Mouse (Mus musculus) activated CD4-positive, CD25-positive, alpha-beta regulatory T cell, adult 4 months (primary cell): Measurements from ENCODE around the gene Inhbe. TPM values are rescaled to one million over a fixed set of nuclear protein-coding genes. Genes with fewer than 3 reads are reported as not detected.

ENCODE experiments used
- ATAC-seq: one replicate; pipeline ENCODE4 v1.8.0; 2017
- polyA plus RNA-seq, 2 experiments: library from polyadenylated mRNA; unstranded; fragments of 100-300 nt; shearing (Covaris generic); gene quantifications; one replicate each; pipeline ENCODE4 v1.2.1; 2017

Gene Inhbe
- polyA plus RNA-seq, 2 experiments from 2014 or later: 0.07 TPM; not detected in 1

GRCm38 (mm10) chr10:127343029-127343428, 11.2 kb downstream of the Inhbe start:
- ATAC-seq: no peak

GRCm38 (mm10) chr10:127341891-127342639, 12.1 kb downstream of the Inhbe start, which contains the start of gene Gli1:
Gli1 (minus strand) TSS chr10:127341974.
- ATAC-seq: peak; percentile 63

DNA sequence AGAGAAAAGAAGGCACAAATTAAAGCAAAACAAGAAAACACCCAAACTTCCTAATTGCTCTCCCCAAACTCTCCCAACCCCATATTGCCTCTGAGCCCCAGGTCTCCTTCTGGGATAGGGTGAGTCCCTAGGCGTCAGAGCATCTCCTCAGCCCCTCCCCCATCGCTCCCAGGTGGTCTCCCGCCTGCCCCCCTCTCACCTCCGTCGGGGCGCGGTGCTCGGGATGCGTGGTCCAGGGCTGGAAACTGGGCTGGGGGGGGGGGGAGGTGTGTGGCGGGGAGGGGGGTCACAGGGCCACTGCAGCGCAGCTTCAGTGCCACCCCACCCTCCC, 12.9 kb downstream of the Inhbe start:
- ATAC-seq: no peak

GRCm38 (mm10) chr10:127340577-127341359, 13.4 kb downstream of the Inhbe start:
- no peak for ATAC-seq

DNA sequence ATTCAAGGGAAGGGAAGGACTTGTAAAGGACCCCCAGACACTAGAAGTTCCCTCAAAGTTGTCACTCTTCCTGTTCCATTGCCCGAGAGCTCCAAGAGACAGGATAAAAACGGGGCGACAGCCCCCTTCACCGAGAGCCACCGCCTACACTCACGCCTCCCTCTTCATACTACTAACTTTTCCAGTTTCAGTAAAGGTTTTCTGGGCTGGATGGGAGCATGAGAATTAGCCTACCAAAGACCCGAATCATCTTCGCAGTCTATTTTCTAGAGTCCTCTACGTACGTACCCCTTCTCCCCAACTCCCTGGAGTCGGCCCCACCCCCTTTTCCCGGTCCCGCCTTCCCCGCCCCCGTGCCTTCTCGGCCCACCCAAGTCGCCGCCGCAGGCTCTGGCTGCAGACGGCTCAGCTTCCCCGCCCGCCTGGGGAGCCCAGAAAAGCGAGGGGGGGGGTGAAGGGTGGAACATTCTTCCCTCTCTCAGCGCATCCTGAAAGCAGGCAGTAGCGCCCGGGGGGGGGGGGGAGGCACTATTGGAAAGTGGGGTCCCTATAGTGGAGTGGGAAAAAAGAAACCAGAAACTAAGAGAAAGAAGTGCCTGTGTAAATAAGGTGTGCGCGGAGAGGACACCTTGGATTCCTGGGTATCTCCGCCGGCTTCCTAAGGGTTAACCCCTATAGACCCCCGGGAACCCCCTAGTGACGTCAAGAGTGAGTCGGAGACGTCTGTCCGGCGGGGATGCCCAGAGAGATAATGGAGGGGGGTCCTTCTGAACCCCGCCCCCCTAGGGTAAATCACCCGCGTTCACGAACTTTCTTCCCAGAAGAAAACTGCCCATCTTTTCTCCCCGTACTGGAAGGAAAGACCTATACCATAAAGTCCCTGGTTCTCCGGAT, 14.3 kb downstream of the Inhbe start:
- no peak for ATAC-seq

- ATAC-seq: peak; percentile 79
Observed at GRCm38 (mm10) chr10:127338930-127339682, 15.1 kb downstream of the Inhbe start.

DNA sequence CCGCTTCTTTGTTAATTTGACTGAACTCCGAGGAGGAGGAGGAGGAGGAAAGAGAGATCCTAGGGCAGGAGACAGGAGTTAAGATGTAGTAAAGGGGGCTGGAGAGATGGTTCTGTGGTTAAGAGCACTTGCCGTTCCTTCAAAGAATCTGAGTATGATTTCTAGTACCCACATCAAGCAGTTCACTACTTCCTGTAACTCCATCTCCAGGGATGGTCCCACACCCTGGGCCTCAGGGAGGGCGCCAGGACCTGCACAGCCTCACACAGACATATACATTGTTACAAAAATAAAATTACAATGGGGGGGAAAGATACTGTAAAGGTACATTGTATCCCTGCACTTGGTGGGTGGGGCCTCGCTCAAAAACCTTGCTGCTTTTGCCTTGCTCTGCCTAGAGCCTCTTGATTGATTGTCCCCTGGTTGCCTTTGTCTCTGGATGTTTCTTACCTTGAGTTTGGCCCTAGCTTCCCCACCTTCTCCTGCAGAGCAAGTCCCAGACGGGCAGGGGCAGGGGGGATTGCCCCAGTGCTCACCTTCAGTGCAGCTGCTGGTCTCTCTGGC, 16.6 kb downstream of the Inhbe start:
- peak; percentile 22 for ATAC-seq

DNA sequence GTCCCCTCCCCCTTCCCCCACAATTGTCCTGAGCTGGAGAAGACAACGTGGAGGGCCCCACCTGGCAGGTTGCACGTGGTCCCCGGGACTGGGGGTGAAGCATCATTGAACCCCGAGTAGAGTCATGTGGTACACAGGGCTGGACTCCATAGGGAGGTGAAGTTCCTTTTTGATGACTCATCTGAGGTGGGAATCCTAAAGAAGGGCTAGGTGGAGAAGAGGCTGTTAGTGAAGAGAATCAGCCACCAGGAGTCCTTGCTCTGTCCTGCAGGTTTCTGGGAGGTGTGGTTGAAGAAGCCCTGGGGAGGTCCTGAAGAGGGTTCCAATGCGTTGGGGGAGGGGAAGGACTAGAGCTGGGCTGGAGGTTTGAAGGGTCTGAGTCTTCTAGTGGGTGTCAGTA, 17.3 kb downstream of the Inhbe start:
- no peak for ATAC-seq

- ATAC-seq: no peak
Observed at GRCm38 (mm10) chr10:127335271-127335670, 18.9 kb downstream of the Inhbe start.

GRCm38 (mm10) chr10:127333152-127333551, 21.1 kb downstream of the Inhbe start:
- no peak for ATAC-seq

DNA sequence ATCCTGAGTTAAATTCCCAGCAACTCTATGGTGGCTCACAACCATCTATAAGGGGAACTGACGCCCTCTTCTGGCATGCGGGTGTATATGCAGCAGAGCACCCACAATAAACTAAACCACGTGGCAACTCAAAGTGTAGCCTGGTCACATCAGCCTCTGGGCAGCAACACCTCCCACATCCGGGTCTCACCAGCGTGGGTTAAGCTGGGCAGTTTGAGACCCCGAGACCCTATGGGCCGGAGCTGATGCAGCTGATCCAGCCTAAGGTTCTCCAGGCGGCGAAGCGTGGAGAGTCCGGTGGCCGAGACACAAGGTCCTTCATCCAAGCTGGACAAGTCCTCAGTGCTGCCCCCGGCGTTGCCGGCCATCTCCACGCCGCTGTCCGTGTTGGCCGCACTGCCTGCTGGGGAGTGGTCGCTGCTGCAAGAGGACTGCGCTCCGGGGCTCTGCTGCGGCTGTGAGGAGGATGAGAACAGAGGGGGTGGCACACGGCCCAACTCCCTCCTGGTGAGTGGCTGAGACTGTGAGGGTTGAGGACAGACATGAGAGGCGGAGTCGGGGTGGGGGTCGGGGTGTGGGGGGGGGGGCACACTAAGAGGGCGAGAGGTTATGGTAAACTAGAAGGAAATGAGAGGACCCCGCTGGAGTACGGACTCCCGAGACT, 21.9 kb downstream of the Inhbe start:
- peak; percentile 24 for ATAC-seq

- ATAC-seq: no peak
Observed at GRCm38 (mm10) chr10:127330212-127330611, 24.0 kb downstream of the Inhbe start.

DNA sequence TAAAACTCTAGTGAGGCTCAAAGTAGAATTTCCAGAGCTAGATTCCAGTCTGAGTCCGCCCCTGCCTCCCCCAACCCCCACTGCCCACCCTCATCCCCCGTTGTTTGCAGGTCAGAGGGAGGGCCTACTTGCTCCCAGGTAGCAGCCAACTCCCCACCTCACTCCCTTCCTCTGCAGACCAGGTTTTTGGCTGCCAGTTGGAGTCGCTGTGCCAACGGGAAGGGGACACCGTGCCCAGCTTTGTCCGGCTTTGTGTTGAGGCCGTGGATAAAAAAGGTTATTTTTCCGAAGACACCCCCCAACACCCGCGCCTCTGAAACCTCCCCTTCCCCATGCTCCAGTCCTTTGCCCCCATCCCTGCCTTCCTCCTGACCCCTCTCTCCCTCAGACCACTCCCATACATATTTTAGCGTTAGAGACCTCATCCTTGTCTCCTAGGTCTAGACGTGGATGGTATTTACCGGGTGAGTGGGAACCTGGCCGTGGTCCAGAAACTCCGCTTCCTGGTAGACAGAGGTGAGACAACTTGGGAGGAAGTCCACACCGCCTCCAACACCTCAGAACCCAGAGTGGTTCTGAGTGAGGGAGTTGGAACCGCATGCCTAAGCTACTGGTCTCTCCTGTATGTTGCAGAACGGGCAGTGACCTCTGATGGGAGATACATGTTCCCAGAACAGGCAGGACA, 26.6 kb downstream of the Inhbe start:
- no peak for ATAC-seq

DNA sequence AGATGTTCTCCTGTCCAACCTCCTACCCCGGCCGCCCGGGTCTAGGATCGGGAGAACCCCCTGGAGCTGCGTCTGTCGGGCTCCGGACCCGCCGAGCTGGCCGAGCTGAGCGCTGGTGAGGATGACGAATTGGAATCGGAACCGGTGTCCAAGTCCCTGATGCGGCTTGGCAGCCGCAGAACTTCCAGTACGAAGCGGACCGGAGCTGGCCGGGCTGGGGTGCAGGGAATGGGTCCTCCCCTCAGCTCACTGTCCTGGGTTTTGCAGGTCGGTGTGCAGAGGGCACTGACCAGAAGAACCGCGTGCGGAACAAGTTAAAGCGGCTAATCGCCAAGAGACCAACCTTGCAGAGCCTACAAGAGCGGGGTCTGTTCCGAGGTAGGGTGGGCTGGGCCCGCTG, 27.4 kb downstream of the Inhbe start:
- ATAC-seq: no peak

- ATAC-seq: peak; percentile 17
Observed at GRCm38 (mm10) chr10:127326017-127326801, 28.0 kb downstream of the Inhbe start.

DNA sequence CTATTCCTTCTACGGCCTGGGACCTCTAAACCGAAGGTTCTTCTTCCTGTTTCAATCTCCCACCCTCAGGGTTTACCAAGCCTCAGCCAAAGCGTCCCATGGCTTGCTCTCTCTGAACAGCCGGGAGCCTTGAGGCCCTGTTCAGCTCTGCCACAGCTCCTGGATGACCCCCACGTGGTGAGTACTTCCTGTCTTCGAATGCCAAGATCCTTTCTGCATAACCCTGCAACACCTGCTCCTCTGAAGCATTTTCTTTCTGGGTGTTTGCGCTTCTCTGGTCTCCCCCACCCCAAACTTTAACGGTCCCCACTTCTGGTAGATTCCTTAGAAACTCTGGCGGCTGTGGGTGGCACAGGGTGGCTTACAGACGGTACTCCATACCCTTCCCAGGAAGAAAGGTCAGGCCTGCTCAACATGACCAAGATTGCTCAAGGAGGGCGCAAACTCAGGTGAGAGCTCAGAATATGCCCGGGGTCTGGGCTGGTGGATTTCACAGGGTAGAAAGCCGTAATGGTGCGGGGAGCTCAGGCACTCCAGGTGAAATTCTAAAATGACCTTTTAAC, 28.7 kb downstream of the Inhbe start:
- ATAC-seq: no peak

GRCm38 (mm10) chr10:127324495-127324894, 29.7 kb downstream of the Inhbe start:
- peak; percentile 67 for ATAC-seq

GRCm38 (mm10) chr10:127323131-127323855, 30.9 kb downstream of the Inhbe start:
- no peak for ATAC-seq

DNA sequence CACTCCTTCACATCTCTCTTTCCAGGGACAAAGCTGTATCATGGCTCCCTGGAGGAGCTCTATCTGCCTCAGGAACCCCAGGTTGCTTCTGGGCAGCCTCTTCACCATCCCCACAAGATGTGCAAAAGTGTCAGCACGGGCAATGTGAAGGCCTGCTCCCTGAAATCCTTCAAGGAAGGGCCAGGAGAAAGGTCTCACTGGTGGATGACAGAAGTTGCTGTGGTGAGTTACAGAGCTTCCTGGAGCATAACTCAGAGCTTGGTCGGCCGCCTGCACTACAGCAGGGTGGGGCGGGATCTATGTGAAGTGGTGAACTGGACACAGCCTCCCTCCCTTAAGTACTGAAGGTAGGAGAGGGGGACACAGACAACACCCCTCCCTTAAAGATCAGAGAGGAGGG, 31.5 kb downstream of the Inhbe start:
- no peak for ATAC-seq
